Mouse (Mus musculus): ENCODE results near the gene Blvrb. TPM values are rescaled to one million over a fixed set of nuclear protein-coding genes. Genes with fewer than 3 reads are reported as not detected.
"Not testable (repeated sequence)": the region's sequence is repeated elsewhere in the genome, so short reads cannot be mapped to it uniquely, and the experiment has no call there.

Blvrb gene
- polyA plus RNA-seq, 1 experiment, result 8.5 TPM

DNA sequence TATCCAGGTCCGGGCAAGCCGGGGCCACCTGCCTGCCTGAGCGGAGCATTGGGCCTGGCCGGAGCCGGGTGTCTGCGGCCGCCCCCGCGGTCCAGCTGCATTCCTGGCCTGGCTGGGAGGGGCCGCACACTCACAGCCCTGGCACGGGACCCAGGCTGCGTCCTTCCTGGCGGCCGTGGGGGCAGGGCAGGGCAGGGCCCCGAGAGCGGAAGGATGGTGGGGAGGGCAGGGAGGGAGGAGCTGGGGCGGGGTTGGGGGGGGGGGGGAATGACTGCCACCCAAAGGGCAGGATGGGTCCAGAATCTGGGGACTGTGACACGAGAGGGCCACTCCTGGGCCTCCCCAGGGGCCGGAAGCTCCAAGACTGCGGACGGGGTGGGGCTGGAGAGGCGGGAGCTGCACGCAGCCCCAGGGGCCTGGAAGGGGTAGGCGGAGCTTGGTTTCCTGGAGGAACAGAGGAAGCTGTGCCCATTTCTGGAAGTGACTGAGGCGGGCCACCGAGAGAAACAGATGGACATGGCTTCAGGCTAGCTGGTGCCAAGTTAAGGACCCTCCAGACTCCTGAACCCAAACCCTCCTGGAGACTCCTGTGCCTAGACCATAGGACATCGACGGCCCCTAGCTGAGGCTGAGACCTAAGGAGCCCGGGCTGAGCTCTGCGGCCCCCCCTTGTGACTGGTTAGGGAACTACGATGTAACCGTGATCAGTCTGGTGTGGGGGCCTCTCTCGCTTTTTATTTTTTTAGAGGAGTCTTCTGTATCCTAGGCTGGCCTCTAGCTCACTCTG is 43.0 kb downstream of the Blvrb start:
- H3K4me1 ChIP-seq (ENCODE audit: control insufficient read depth, insufficient read depth, low read length), result peaks cover 34% of the 10 kb centered on the region
- H3K27me3 ChIP-seq (ENCODE audit: control insufficient read depth, insufficient read depth, low read length), result no peaks in the 10 kb centered on the region
- peak overlapping the region; percentile 54 for H3K27ac ChIP-seq (ENCODE audit: control insufficient read depth, insufficient read depth, low read depth, low read length)
- H3K4me3 ChIP-seq (ENCODE audit: control insufficient read depth, low read depth, low read length), result peak overlapping the region; percentile 77
- no peaks in the 10 kb centered on the region for H3K36me3 ChIP-seq (ENCODE audit: control insufficient read depth, insufficient read depth, low read length)
- TF ChIP-seq CTCF (IDR thresholded peaks at IDR 0.05; ENCODE audit: control insufficient read depth, insufficient read depth, insufficient replicate concordance, low read depth, low read length), result peak; percentile 49; the same call in 1 of the 2 replicates
- TF ChIP-seq POLR2A (IDR thresholded peaks at IDR 0.05; ENCODE audit: control insufficient read depth, low read depth, low read length), result peak; percentile 38; the same call in 1 of the 2 replicates

GRCm38 (mm10) chr7:27491856-27492255 is 44.1 kb downstream of the Blvrb start:
- H3K36me3 ChIP-seq (ENCODE audit: control insufficient read depth, insufficient read depth, low read length), result no peaks in the 10 kb centered on the region
- H3K4me1 ChIP-seq (ENCODE audit: control insufficient read depth, insufficient read depth, low read length), result peaks cover 34% of the 10 kb centered on the region
- H3K4me3 ChIP-seq (ENCODE audit: control insufficient read depth, low read depth, low read length), result no peak overlapping the region
- no peaks in the 10 kb centered on the region for H3K27me3 ChIP-seq (ENCODE audit: control insufficient read depth, insufficient read depth, low read length)
- no peak overlapping the region for H3K27ac ChIP-seq (ENCODE audit: control insufficient read depth, insufficient read depth, low read depth, low read length)
- TF ChIP-seq POLR2A (IDR thresholded peaks at IDR 0.05; ENCODE audit: control insufficient read depth, low read depth, low read length) (no peak), CTCF (IDR thresholded peaks at IDR 0.05; ENCODE audit: control insufficient read depth, insufficient read depth, insufficient replicate concordance, low read depth, low read length) (no peak)

GRCm38 (mm10) chr7:27493022-27493421 is 45.2 kb downstream of the Blvrb start:
- H3K4me1 ChIP-seq (ENCODE audit: control insufficient read depth, insufficient read depth, low read length), result peaks cover 27% of the 10 kb centered on the region
- H3K27me3 ChIP-seq (ENCODE audit: control insufficient read depth, insufficient read depth, low read length), result no peaks in the 10 kb centered on the region
- no peak overlapping the region for H3K27ac ChIP-seq (ENCODE audit: control insufficient read depth, insufficient read depth, low read depth, low read length)
- no peak for TF ChIP-seq POLR2A (IDR thresholded peaks at IDR 0.05; ENCODE audit: control insufficient read depth, low read depth, low read length)
- TF ChIP-seq CTCF (IDR thresholded peaks at IDR 0.05; ENCODE audit: control insufficient read depth, insufficient read depth, insufficient replicate concordance, low read depth, low read length), result no peak
- no peak overlapping the region for H3K4me3 ChIP-seq (ENCODE audit: control insufficient read depth, low read depth, low read length)
- H3K36me3 ChIP-seq (ENCODE audit: control insufficient read depth, insufficient read depth, low read length), result no peaks in the 10 kb centered on the region

- no peaks in the 10 kb centered on the region for H3K27me3 ChIP-seq (ENCODE audit: control insufficient read depth, insufficient read depth, low read length)
- TF ChIP-seq POLR2A (IDR thresholded peaks at IDR 0.05; ENCODE audit: control insufficient read depth, low read depth, low read length) (no peak), CTCF (IDR thresholded peaks at IDR 0.05; ENCODE audit: control insufficient read depth, insufficient read depth, insufficient replicate concordance, low read depth, low read length) (no peak)
- H3K4me1 ChIP-seq (ENCODE audit: control insufficient read depth, insufficient read depth, low read length), result peaks cover 26% of the 10 kb centered on the region
- no peak overlapping the region for H3K27ac ChIP-seq (ENCODE audit: control insufficient read depth, insufficient read depth, low read depth, low read length)
- H3K4me3 ChIP-seq (ENCODE audit: control insufficient read depth, low read depth, low read length), result no peak overlapping the region
- H3K36me3 ChIP-seq (ENCODE audit: control insufficient read depth, insufficient read depth, low read length), result no peaks in the 10 kb centered on the region
Observed at GRCm38 (mm10) chr7:27493450-27493849, 45.7 kb downstream of the Blvrb start.

GRCm38 (mm10) chr7:27494659-27495367 is 47.0 kb downstream of the Blvrb start:
- H3K27ac ChIP-seq (ENCODE audit: control insufficient read depth, insufficient read depth, low read depth, low read length); H3K4me3 ChIP-seq (ENCODE audit: control insufficient read depth, low read depth, low read length); H3K36me3 ChIP-seq (ENCODE audit: control insufficient read depth, insufficient read depth, low read length); H3K27me3 ChIP-seq (ENCODE audit: control insufficient read depth, insufficient read depth, low read length): not testable (repeated sequence)
- peaks cover 16% of the 10 kb centered on the region for H3K4me1 ChIP-seq (ENCODE audit: control insufficient read depth, insufficient read depth, low read length)

DNA sequence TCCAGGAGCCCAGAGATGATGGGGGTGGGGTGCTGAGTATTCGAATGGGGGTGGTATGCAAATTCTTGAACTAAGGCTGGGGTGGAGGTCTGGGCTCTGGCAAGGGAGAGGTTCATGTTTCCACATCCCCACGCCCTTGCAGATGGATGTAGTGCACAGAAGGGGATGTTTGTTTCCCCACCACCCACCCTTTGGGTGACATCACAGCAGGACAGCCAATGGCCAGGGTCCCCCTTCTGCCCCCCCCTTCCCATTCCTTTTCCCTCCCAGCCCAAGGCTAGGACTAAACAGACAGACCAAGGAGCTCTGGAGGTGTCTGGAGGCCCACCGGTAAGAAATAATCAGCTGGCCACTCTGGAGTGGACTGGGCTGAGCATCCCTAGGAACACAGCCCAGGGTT is 51.3 kb downstream of the Blvrb start, which contains the start of gene Prx:
Gene Prx (plus strand): TSS at position 289 of the 400 bp plus-strand sequence.
- no peak within 1 kb of the TSS for H3K4me3 ChIP-seq (ENCODE audit: control insufficient read depth, low read depth, low read length)
- peaks cover 5% of the 10 kb centered on the region for H3K4me1 ChIP-seq (ENCODE audit: control insufficient read depth, insufficient read depth, low read length)
- H3K27me3 ChIP-seq (ENCODE audit: control insufficient read depth, insufficient read depth, low read length), result no peaks in the 10 kb centered on the region
- no peak within 1 kb of the TSS for H3K27ac ChIP-seq (ENCODE audit: control insufficient read depth, insufficient read depth, low read depth, low read length)
- H3K36me3 ChIP-seq (ENCODE audit: control insufficient read depth, insufficient read depth, low read length), result no peaks in the 10 kb centered on the region
- TF ChIP-seq POLR2A (IDR thresholded peaks at IDR 0.05; ENCODE audit: control insufficient read depth, low read depth, low read length) (no peak), CTCF (IDR thresholded peaks at IDR 0.05; ENCODE audit: control insufficient read depth, insufficient read depth, insufficient replicate concordance, low read depth, low read length) (no peak)

DNA sequence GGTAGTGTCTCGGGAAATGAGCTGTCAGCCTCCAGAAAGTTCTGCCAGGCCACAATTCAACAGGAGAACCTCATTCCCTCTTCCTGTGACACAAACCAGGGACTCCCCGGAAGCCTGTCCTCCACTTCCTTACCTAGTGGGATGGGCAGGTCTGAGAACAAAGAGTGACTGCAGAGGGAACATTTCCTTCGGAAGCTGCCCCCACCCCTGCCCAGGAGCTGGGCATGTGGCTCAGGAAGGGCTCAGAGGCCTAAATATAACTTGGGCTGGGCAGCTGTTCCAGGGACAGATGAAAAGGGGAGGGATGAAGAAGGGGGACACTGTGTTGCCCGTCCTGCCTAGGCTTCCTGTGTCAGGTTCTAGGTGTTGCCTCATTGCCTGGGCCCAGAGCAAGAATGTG is 53.8 kb downstream of the Blvrb start:
- H3K4me3 ChIP-seq (ENCODE audit: control insufficient read depth, low read depth, low read length), result no peak overlapping the region
- H3K27me3 ChIP-seq (ENCODE audit: control insufficient read depth, insufficient read depth, low read length), result no peaks in the 10 kb centered on the region
- no peak overlapping the region for H3K27ac ChIP-seq (ENCODE audit: control insufficient read depth, insufficient read depth, low read depth, low read length)
- no peaks in the 10 kb centered on the region for H3K36me3 ChIP-seq (ENCODE audit: control insufficient read depth, insufficient read depth, low read length)
- no peaks in the 10 kb centered on the region; the same call in 1 of the 2 replicates for H3K4me1 ChIP-seq (ENCODE audit: control insufficient read depth, insufficient read depth, low read length)
- TF ChIP-seq POLR2A (IDR thresholded peaks at IDR 0.05; ENCODE audit: control insufficient read depth, low read depth, low read length) (no peak), CTCF (IDR thresholded peaks at IDR 0.05; ENCODE audit: control insufficient read depth, insufficient read depth, insufficient replicate concordance, low read depth, low read length) (no peak)
